Mouse (Mus musculus) MEL (cell line): ENCODE results near the gene Pcnx3. TPM values are rescaled to one million over a fixed set of nuclear protein-coding genes. Genes with fewer than 3 reads are reported as not detected.

Experiments used
- DNase-seq: peaks from one replicate; pipeline ENCODE4 v3.0.0; 2011; ENCODE audit warnings: low read depth, low spot score
- H3K27ac ChIP-seq: 2 replicates; pipeline ENCODE4 v1.5.1; 2012; ENCODE audit warnings: low read depth, mild to moderate bottlenecking, control low read depth, low read length, moderate library complexity; ENCODE audit not compliant: control insufficient read depth
- H3K27me3 ChIP-seq, 2 experiments: fragments of 150-350 bp in 1 of 2; sonication (generic) in 1 of 2; 2 replicates each; pipeline ENCODE4 v1.6.1; 2012; ENCODE audit warnings: low read length in 2 of 2, mild to moderate bottlenecking in 2 of 2, improper control_type of control experiment in 1 of 2, moderate library complexity in 1 of 2; ENCODE audit not compliant: insufficient read depth in 2 of 2, control insufficient read depth in 1 of 2
- H3K36me3 ChIP-seq, 2 experiments: 2 replicates each; pipeline ENCODE4 v1.6.1; 2012 to 2014; ENCODE audit warnings: low read length in 2 of 2, improper control_type of control experiment in 1 of 2, inconsistent platforms in 1 of 2, mild to moderate bottlenecking in 1 of 2; ENCODE audit not compliant: insufficient read depth in 2 of 2, control insufficient read depth in 1 of 2
- H3K4me1 ChIP-seq, 2 experiments: fragments of 150-350 bp in 1 of 2; sonication (generic) in 1 of 2; 2 replicates each; pipeline ENCODE4 v1.6.1; 2012; ENCODE audit warnings: low read length in 2 of 2, improper control_type of control experiment in 1 of 2, mild to moderate bottlenecking in 1 of 2; ENCODE audit not compliant: insufficient read depth in 2 of 2, control insufficient read depth in 1 of 2
- H3K4me3 ChIP-seq, 2 experiments: fragments of 150-350 bp in 1 of 2; sonication (generic) in 1 of 2; 2 replicates each; pipeline ENCODE4 v1.5.1; 2012; ENCODE audit warnings: low read depth in 2 of 2, low read length in 2 of 2, mild to moderate bottlenecking in 2 of 2, moderate library complexity in 2 of 2, control low read depth in 1 of 2, improper control_type of control experiment in 1 of 2; ENCODE audit not compliant: control insufficient read depth in 1 of 2, insufficient read depth in 1 of 2
- H3K79me2 ChIP-seq: 2 replicates; pipeline ENCODE4 v1.6.1; 2012; ENCODE audit warnings: mild to moderate bottlenecking, low read length, moderate library complexity; ENCODE audit not compliant: control insufficient read depth, poor library complexity, insufficient read depth
- H3K9ac ChIP-seq: 2 replicates; pipeline ENCODE4 v1.6.1; 2012; ENCODE audit warnings: low read depth, mild to moderate bottlenecking, control low read depth, low read length, moderate library complexity; ENCODE audit not compliant: control insufficient read depth, poor library complexity, severe bottlenecking
- H3K9me3 ChIP-seq: fragments of 150-350 bp; sonication (generic); replicated peaks from 2 replicates; pipeline ENCODE4 v1.6.1; 2012; ENCODE audit warnings: mild to moderate bottlenecking, low read length, improper control_type of control experiment, moderate library complexity; ENCODE audit not compliant: insufficient read depth
- BHLHE40 ChIP-seq: IDR thresholded peaks from 2 replicates; pipeline ENCODE4 v1.6.1; 2012; ENCODE audit warnings: low read depth, mild to moderate bottlenecking, inconsistent platforms, low read length, improper control_type of control experiment, borderline replicate concordance
- CHD2 ChIP-seq: IDR thresholded peaks from 2 replicates; pipeline ENCODE4 v1.6.1; 2011; ENCODE audit warnings: low read length, improper control_type of control experiment
- CTCF ChIP-seq, 3 experiments: IDR thresholded peaks in 2 of 3; conservative IDR thresholded peaks in 1 of 3; 2 replicates each; pipeline ENCODE4 v1.5.1; 2011 to 2012; ENCODE audit warnings: low read length in 3 of 3, low read depth in 2 of 3, mild to moderate bottlenecking in 2 of 3, improper control_type of control experiment in 1 of 3, inconsistent platforms in 1 of 3, mixed read lengths in 1 of 3, moderate library complexity in 1 of 3; ENCODE audit not compliant: control insufficient read depth in 1 of 3, insufficient read depth in 1 of 3, poor library complexity in 1 of 3, severe bottlenecking in 1 of 3
- EP300 ChIP-seq, 2 experiments: IDR thresholded peaks; 2 replicates each; pipeline ENCODE4 v1.6.1; 2011; ENCODE audit warnings: improper control_type of control experiment in 2 of 2, low read length in 2 of 2, low read depth in 1 of 2, mild to moderate bottlenecking in 1 of 2
- ETS1 ChIP-seq: IDR thresholded peaks from 2 replicates; pipeline ENCODE4 v1.6.1; 2012; ENCODE audit warnings: low read depth, mild to moderate bottlenecking, inconsistent platforms, low read length, improper control_type of control experiment, moderate library complexity
- GABPA ChIP-seq: IDR thresholded peaks from 2 replicates; pipeline ENCODE4 v1.6.1; 2012; ENCODE audit warnings: low read depth, mild to moderate bottlenecking, inconsistent platforms, low read length, improper control_type of control experiment, moderate library complexity
- HCFC1 ChIP-seq: IDR thresholded peaks from 2 replicates; pipeline ENCODE4 v1.6.1; 2012; ENCODE audit warnings: low read depth, mild to moderate bottlenecking, inconsistent platforms, low read length, improper control_type of control experiment, moderate library complexity
- JUND ChIP-seq: IDR thresholded peaks from 2 replicates; pipeline ENCODE4 v1.6.1; 2011; ENCODE audit warnings: low read depth, mild to moderate bottlenecking, improper control_type of control experiment, low read length
- KAT2A ChIP-seq: conservative IDR thresholded peaks from 2 replicates; pipeline ENCODE4 v1.6.1; 2012; ENCODE audit warnings: low read depth, low read length, improper control_type of control experiment, inconsistent platforms
- MAFK ChIP-seq: IDR thresholded peaks from 2 replicates; pipeline ENCODE4 v1.6.1; 2011; ENCODE audit warnings: low read depth, mild to moderate bottlenecking, low read length, improper control_type of control experiment, borderline replicate concordance
- MAX ChIP-seq: IDR thresholded peaks from 2 replicates; pipeline ENCODE4 v1.6.1; 2011; ENCODE audit warnings: low read length, improper control_type of control experiment
- MYB ChIP-seq: IDR thresholded peaks from 2 replicates; pipeline ENCODE4 v1.6.1; 2011; ENCODE audit warnings: mild to moderate bottlenecking, low read depth, low read length, improper control_type of control experiment
- MYC ChIP-seq: IDR thresholded peaks from 2 replicates; pipeline ENCODE4 v1.6.1; 2011; ENCODE audit warnings: low read depth, mild to moderate bottlenecking, low read length, improper control_type of control experiment, moderate library complexity
- NELFE ChIP-seq: IDR thresholded peaks from 2 replicates; pipeline ENCODE4 v1.6.1; 2011; ENCODE audit warnings: low read depth, low read length, improper control_type of control experiment
- NRF1 ChIP-seq: IDR thresholded peaks from 2 replicates; pipeline ENCODE4 v1.6.1; 2014; ENCODE audit warnings: low read depth, mild to moderate bottlenecking, inconsistent platforms, low read length, improper control_type of control experiment, moderate library complexity; ENCODE audit not compliant: poor library complexity, insufficient read depth, severe bottlenecking
- POLR2AphosphoS2 ChIP-seq: IDR thresholded peaks from 2 replicates; pipeline ENCODE4 v1.6.1; 2011; ENCODE audit warnings: low read length, improper control_type of control experiment
- POLR2AphosphoS5 ChIP-seq: IDR thresholded peaks from 2 replicates; pipeline ENCODE4 v1.6.1; 2012; ENCODE audit warnings: low read depth, borderline replicate concordance, mild to moderate bottlenecking, inconsistent platforms, low read length, moderate library complexity, mixed read lengths
- RAD21 ChIP-seq: IDR thresholded peaks from 2 replicates; pipeline ENCODE4 v1.6.1; 2011; ENCODE audit warnings: mild to moderate bottlenecking, low read depth, low read length, improper control_type of control experiment
- SIN3A ChIP-seq: IDR thresholded peaks from 2 replicates; pipeline ENCODE4 v1.6.1; 2012; ENCODE audit warnings: low read length, improper control_type of control experiment, inconsistent platforms
- SMC3 ChIP-seq: IDR thresholded peaks from 2 replicates; pipeline ENCODE4 v1.6.1; 2011; ENCODE audit warnings: low read depth, low read length, improper control_type of control experiment
- TAL1 ChIP-seq: IDR thresholded peaks from 2 replicates; pipeline ENCODE4 v1.6.1; 2012; ENCODE audit warnings: mild to moderate bottlenecking, inconsistent platforms, low read length, moderate library complexity, mixed read lengths
- ZC3H11A ChIP-seq: IDR thresholded peaks from 2 replicates; pipeline ENCODE4 v1.6.1; 2012; ENCODE audit warnings: low read depth, mild to moderate bottlenecking, inconsistent platforms, low read length, improper control_type of control experiment
- ZMIZ1 ChIP-seq: IDR thresholded peaks from 2 replicates; pipeline ENCODE4 v1.6.1; 2012; ENCODE audit warnings: low read depth, mild to moderate bottlenecking, inconsistent platforms, low read length, improper control_type of control experiment, moderate library complexity
- polyA plus RNA-seq, 2 experiments: library from polyadenylated mRNA; stranded (reverse) in 1 of 2; unstranded in 1 of 2; fragments of >175 nt in 1 of 2; fragments of >200 nt in 1 of 2; gene quantifications; 2 replicates each; pipeline versions ENCODE4 v1.2.1 to v1.2.4; 2012; ENCODE audit warnings: low replicate concordance in 2 of 2, low read depth in 1 of 2; ENCODE audit not compliant: insufficient read length in 2 of 2, insufficient read depth in 1 of 2, missing spikeins in 1 of 2
- total RNA-seq: library from RNA; depleted of rRNA; stranded (reverse); fragments of 300-350 nt; gene quantifications from 2 replicates; pipeline ENCODE4 v1.2.3, GENCODE M21; 2012

Pcnx3 gene
- total and polyA plus RNA-seq, 3 experiments, result 25.3 to 76.4 TPM; not detected in 1

DNA sequence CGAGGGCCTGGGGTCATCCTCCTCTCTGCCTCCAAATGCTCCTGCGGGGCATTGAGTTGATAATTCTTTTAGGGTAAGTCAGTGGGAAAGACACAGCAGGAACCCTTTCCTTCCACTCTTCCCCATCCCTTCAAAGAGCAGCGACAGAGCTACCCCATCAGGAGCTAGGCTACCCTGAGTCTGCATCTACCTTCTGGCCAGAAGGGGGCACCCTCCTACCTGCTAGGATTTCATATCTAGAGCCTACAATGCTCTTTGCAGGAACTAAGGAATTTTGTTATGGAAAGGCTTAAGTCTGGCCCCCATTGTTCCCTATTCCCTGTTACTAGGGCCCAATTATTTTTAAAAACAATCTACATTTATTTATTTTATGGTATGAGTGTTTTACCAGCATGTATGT is 22.5 kb upstream of the Pcnx3 start:
- DNase-seq, result peak; percentile 55
- no peak overlapping the region for H3K27ac ChIP-seq

GRCm38 (mm10) chr19:5710581-5710980 is 21.9 kb upstream of the Pcnx3 start:
- no peak for DNase-seq
- no peak overlapping the region for H3K4me3 ChIP-seq
- H3K79me2 ChIP-seq, result peaks cover 3% of the 10 kb centered on the region; the same call in 1 of the 2 replicates
- H3K4me1 ChIP-seq, result peaks cover 0 to 4% of the 10 kb centered on the region in 2 experiments; a peak in 1 of 4 replicates
- H3K36me3 ChIP-seq, result peaks cover 0 to 8% of the 10 kb centered on the region in 2 experiments
- no peak overlapping the region for H3K9ac ChIP-seq
- no peaks in the 10 kb centered on the region for H3K27me3 ChIP-seq
- no peaks in the 10 kb centered on the region for H3K9me3 ChIP-seq
- no peak overlapping the region for H3K27ac ChIP-seq
- TF ChIP-seq ZC3H11A (no peak), SIN3A (no peak), POLR2AphosphoS5 (no peak), CHD2 (no peak), JUND (no peak), TAL1 (no peak), BHLHE40 (no peak), NELFE (no peak), NRF1 (no peak), EP300 (IDR thresholded peaks at IDR 0.05; ENCODE audit: low read depth in 1 of 2, low read length in 2 of 2) (no peak), MAX (no peak), ZMIZ1 (no peak), ETS1 (no peak), MYC (no peak), KAT2A (no peak), MYB (no peak)
- TF ChIP-seq, all 39 proteins: peak for 0

More for the DNA sequence above, 22.5 kb upstream of the Pcnx3 start:
- no peak overlapping the region for H3K9ac ChIP-seq
- no peak for TF ChIP-seq SIN3A
- TF ChIP-seq NELFE, result no peak
- no peak for TF ChIP-seq MAFK
- TF ChIP-seq HCFC1, result no peak
- peak; percentile 58 for TF ChIP-seq SMC3
- no peak for TF ChIP-seq NRF1
- TF ChIP-seq POLR2AphosphoS5, result no peak
- no peak for TF ChIP-seq MAX
- TF ChIP-seq ZC3H11A, result no peak; the same call in 1 of the 2 replicates
- no peak for TF ChIP-seq TAL1
- no peak for TF ChIP-seq GABPA
- no peak for TF ChIP-seq CHD2
- peak; percentile 70 to 76 (median 74) for TF ChIP-seq CTCF (IDR thresholded peaks at IDR 0.05 in 2 of 3, conservative IDR thresholded peaks at IDR 0.05 in 1 of 3; ENCODE audit: control insufficient read depth in 1 of 3, insufficient read depth in 1 of 3, low read depth in 2 of 3, low read length in 3 of 3, poor library complexity in 1 of 3, severe bottlenecking in 1 of 3)
- no peak for TF ChIP-seq POLR2AphosphoS2
- TF ChIP-seq RAD21, result peak; percentile 57
- H3K27me3 ChIP-seq, result no peaks in the 10 kb centered on the region
- no peak overlapping the region for H3K4me3 ChIP-seq
- no peaks in the 10 kb centered on the region for H3K9me3 ChIP-seq
- H3K36me3 ChIP-seq, result peaks cover 0 to 6% of the 10 kb centered on the region in 2 experiments
- peaks cover 3% of the 10 kb centered on the region; the same call in 1 of the 2 replicates for H3K79me2 ChIP-seq
- H3K4me1 ChIP-seq, result peaks cover 0 to 4% of the 10 kb centered on the region in 2 experiments; a peak in 1 of 4 replicates
